11 mouse cellular contexts compared by ENCODE assay signal in genomic region chr1:84387616-84388015, GRCm38 (mm10). TPM values are rescaled to one million over a fixed set of nuclear protein-coding genes. Genes with fewer than 3 reads are reported as not detected.
DNase-seq lines count a peak whose midpoint lies in the region; ATAC-seq lines count a peak whose summit lies in the region.
"Had no signal": no experiment of that assay in that cellular context is flagged by ENCODE, and none has a peak within 500 bp of the region (broad histone marks: within the 10 kb centered on the region; RNA-seq: fewer than 3 reads in every experiment).

No protein-coding gene starts in this region.

- DNase-seq in hindbrain, embryonic 11.5 days (ENCODE audit: low spot score): no peak
- peak; percentile 43 to 61 for DNase-seq in right cerebral cortex, postnatal 10 days (ENCODE audit: low spot score in 2 of 2)
- no peak for DNase-seq in right cerebral cortex, adult 18-20 months
- DNase-seq in forebrain, embryonic 14.5 days (ENCODE audit: low spot score): peak; percentile 30
- peak; percentile 7 for DNase-seq in retina, embryonic 14.5 days (ENCODE audit: low spot score)
- no peak for DNase-seq in spleen, postnatal 10 days (ENCODE audit: low spot score in 2 of 2)
- DNase-seq: kidney, postnatal 25 days; thymus, postnatal 4 days had no signal

- H3K4me3 ChIP-seq in hindbrain, embryonic 13.5 days: no peak overlapping the region
- no peak overlapping the region for H3K4me3 ChIP-seq in hindbrain, embryonic 11.5 days (ENCODE audit: low read depth, low read length)
- H3K4me3 ChIP-seq in forebrain, embryonic 14.5 days (ENCODE audit: low read depth, low read length): no peak overlapping the region
- H3K4me3 ChIP-seq in intestine, embryonic 15.5 days (replicated peaks): no peak overlapping the region
- H3K4me3 ChIP-seq: liver, embryonic 15.5 days had no signal

- no peaks in the 10 kb centered on the region for H3K9me3 ChIP-seq in hindbrain, embryonic 13.5 days
- H3K9me3 ChIP-seq in hindbrain, embryonic 11.5 days (ENCODE audit: control insufficient read depth, low read length): no peaks in the 10 kb centered on the region
- no peaks in the 10 kb centered on the region for H3K9me3 ChIP-seq in forebrain, embryonic 14.5 days (replicated peaks; ENCODE audit: control insufficient read depth, low read length)
- no peaks in the 10 kb centered on the region for H3K9me3 ChIP-seq in intestine, embryonic 15.5 days
- H3K9me3 ChIP-seq: liver, embryonic 15.5 days had no signal

- H3K9ac ChIP-seq in hindbrain, embryonic 13.5 days: no peak overlapping the region
- no peak overlapping the region for H3K9ac ChIP-seq in hindbrain, embryonic 11.5 days (ENCODE audit: low read depth, low read length)
- H3K9ac ChIP-seq in forebrain, embryonic 14.5 days (ENCODE audit: low read length): no peak overlapping the region
- no peak overlapping the region for H3K9ac ChIP-seq in intestine, embryonic 15.5 days
- H3K9ac ChIP-seq: liver, embryonic 15.5 days had no signal

- peaks cover 24% of the 10 kb centered on the region for H3K36me3 ChIP-seq in hindbrain, embryonic 13.5 days
- H3K36me3 ChIP-seq in hindbrain, embryonic 11.5 days (ENCODE audit: control insufficient read depth, insufficient read depth, low read length): no peaks in the 10 kb centered on the region
- H3K36me3 ChIP-seq in forebrain, embryonic 14.5 days (ENCODE audit: control insufficient read depth, insufficient read depth, low read length): no peaks in the 10 kb centered on the region; the same call in 1 of the 2 replicates
- H3K36me3 ChIP-seq in intestine, embryonic 15.5 days: no peaks in the 10 kb centered on the region
- H3K36me3 ChIP-seq: liver, embryonic 15.5 days had no signal

- H3K4me1 ChIP-seq in hindbrain, embryonic 13.5 days (replicated peaks): peaks cover 19% of the 10 kb centered on the region
- H3K4me1 ChIP-seq in hindbrain, embryonic 11.5 days (replicated peaks; ENCODE audit: control insufficient read depth, insufficient read depth, low read length): no peaks in the 10 kb centered on the region
- peaks cover 5% of the 10 kb centered on the region for H3K4me1 ChIP-seq in forebrain, embryonic 14.5 days (ENCODE audit: control insufficient read depth, insufficient read depth, low read length)
- no peaks in the 10 kb centered on the region for H3K4me1 ChIP-seq in intestine, embryonic 15.5 days (replicated peaks)
- H3K4me1 ChIP-seq: liver, embryonic 15.5 days had no signal

- H3K27ac ChIP-seq in hindbrain, embryonic 13.5 days: peak overlapping the region; percentile 48; the same call in 1 of the 2 replicates
- H3K27ac ChIP-seq in hindbrain, embryonic 11.5 days (ENCODE audit: low read depth, low read length): no peak overlapping the region
- no peak overlapping the region for H3K27ac ChIP-seq in forebrain, embryonic 14.5 days (ENCODE audit: low read depth, low read length)
- H3K27ac ChIP-seq in intestine, embryonic 15.5 days: no peak overlapping the region
- H3K27ac ChIP-seq: liver, embryonic 15.5 days had no signal

- no peaks in the 10 kb centered on the region for H3K27me3 ChIP-seq in hindbrain, embryonic 13.5 days
- no peaks in the 10 kb centered on the region for H3K27me3 ChIP-seq in hindbrain, embryonic 11.5 days (ENCODE audit: control insufficient read depth, insufficient read depth, low read length)
- H3K27me3 ChIP-seq in forebrain, embryonic 14.5 days (replicated peaks; ENCODE audit: control insufficient read depth, insufficient read depth, low read length): no peaks in the 10 kb centered on the region
- no peaks in the 10 kb centered on the region for H3K27me3 ChIP-seq in intestine, embryonic 15.5 days (replicated peaks)
- H3K27me3 ChIP-seq: liver, embryonic 15.5 days had no signal

- peak; percentile 57 for ATAC-seq in hindbrain, embryonic 13.5 days (ENCODE audit: low FRiP score)
- ATAC-seq in hindbrain, embryonic 11.5 days (ENCODE audit: low FRiP score): no peak
- peak; percentile 61; the same call in 1 of the 2 replicates for ATAC-seq in forebrain, embryonic 14.5 days
- no peak for ATAC-seq in intestine, embryonic 15.5 days

- WGBS in hindbrain, embryonic 13.5 days: 64% methylated on average over 4 of the region's 4 CpGs
- 77% methylated on average over 4 of the region's 4 CpGs for WGBS in hindbrain, embryonic 11.5 days
- 39% methylated on average over 4 of the region's 4 CpGs for WGBS in forebrain, embryonic 14.5 days
- WGBS in intestine, embryonic 15.5 days: 75% methylated on average over 4 of the region's 4 CpGs

- H3K4me2 ChIP-seq in hindbrain, embryonic 13.5 days: no peak overlapping the region
- H3K4me2 ChIP-seq in hindbrain, embryonic 11.5 days (replicated peaks; ENCODE audit: low read depth, low read length): no peak overlapping the region
- H3K4me2 ChIP-seq in forebrain, embryonic 14.5 days (ENCODE audit: low read length): no peak overlapping the region
- H3K4me2 ChIP-seq in intestine, embryonic 15.5 days (replicated peaks): no peak overlapping the region
- H3K4me2 ChIP-seq: liver, embryonic 15.5 days had no signal

RNA-seq across cellular contexts. Expression of gene Pid1, which starts 23.6 kb away (rescaled TPM):
- polyA plus RNA-seq in hindbrain, embryonic 13.5 days (2015; fragmentation: Nextera tagmentation; extraction: Ambion mirVana): 145 and 171 TPM in 2 replicates
- polyA plus RNA-seq in hindbrain, embryonic 11.5 days (2014; fragmentation: Nextera tagmentation; extraction: Ambion mirVana): 84.6 and 84.9 TPM in 2 replicates
- 42.2 and 54.3 TPM in 2 replicates for polyA plus RNA-seq in forebrain, embryonic 14.5 days (2014; fragmentation: Nextera tagmentation; extraction: Ambion mirVana)
- 21.3 and 22.0 TPM in 2 replicates for polyA plus RNA-seq in intestine, embryonic 15.5 days (2015; fragmentation: Nextera tagmentation; extraction: Ambion mirVana)

Comparison
In these comparisons a context has a peak if more than half of its experiments do, and no peak if none do; other contexts are left out.
1. ATAC-seq: peak in hindbrain, embryonic 13.5 days (single experiment) and forebrain, embryonic 14.5 days (single experiment); none in hindbrain, embryonic 11.5 days (single experiment) and intestine, embryonic 15.5 days (single experiment).
2. DNase-seq: peak in right cerebral cortex, postnatal 10 days (2 of 2), forebrain, embryonic 14.5 days (single experiment) and retina, embryonic 14.5 days (single experiment); none in hindbrain, embryonic 11.5 days (single experiment), right cerebral cortex, adult 18-20 months (single experiment) and spleen, postnatal 10 days (0 of 2).